Mouse (Mus musculus) megakaryocyte, embryonic 14.5 days (primary cell): ENCODE measurements around the gene Dcun1d4.

Source experiments
- FLI1 ChIP-seq: IDR thresholded peaks from 2 replicates; pipeline ENCODE4 v1.6.1; 2012; ENCODE audit warnings: low read length, inconsistent platforms, mixed read lengths
- GATA1 ChIP-seq: IDR thresholded peaks from 3 replicates; pipeline ENCODE4 v1.6.1; 2012; ENCODE audit warnings: mixed read lengths, low read length, inconsistent platforms, borderline replicate concordance

DNA sequence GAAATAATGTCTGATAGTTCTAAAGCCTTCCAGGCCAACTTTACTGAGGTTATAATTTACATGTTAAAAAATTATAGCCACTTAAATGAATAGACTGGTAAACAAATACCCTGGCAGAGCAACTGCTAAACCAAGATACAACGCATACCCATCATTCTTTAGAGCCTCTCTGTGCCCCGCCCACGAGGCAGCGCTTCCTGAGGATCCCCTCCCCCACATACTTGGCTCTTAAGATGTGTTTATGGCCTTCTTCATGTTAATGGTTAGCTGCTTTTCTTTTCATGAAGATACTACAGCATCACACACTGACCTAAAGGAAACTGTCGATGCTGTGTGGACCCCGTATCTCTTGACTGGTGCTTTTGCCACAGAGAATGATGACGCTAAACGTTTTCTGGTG, 17.8 kb downstream of the Dcun1d4 start:
- TF ChIP-seq GATA1: no peak
- TF ChIP-seq FLI1: no peak
